Mouse (Mus musculus): ENCODE data around the gene Ptprk. TPM values are rescaled to one million over a fixed set of nuclear protein-coding genes. Genes with fewer than 3 reads are reported as not detected.

Ptprk gene
- polyA plus RNA-seq, 1 experiment from 2014 or later, result 44.6 TPM

DNA sequence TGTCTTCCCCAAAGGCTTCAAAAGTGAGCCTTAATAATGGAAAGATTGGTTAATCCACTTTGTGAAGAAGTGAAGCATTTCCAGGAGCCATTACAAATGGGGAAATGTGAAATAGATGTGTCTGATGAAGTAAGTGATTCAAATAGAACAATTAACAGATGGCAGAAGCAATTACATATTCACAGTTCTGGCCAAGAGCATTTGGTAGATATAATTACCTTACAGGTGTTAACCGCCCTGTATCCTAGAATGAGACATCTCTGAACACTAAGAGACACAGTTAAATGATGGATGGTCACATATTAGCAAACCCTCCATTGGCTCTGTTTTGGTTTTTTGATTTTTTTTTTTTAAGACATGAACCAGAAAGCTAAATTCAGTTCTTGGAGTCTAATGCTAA is 361.5 kb downstream of the Ptprk start:
- no peak overlapping the region for H3K9ac ChIP-seq (ENCODE audit: low read length)
- H3K4me1 ChIP-seq (replicated peaks; ENCODE audit: control insufficient read depth, insufficient read depth, low read length), result no peaks in the 10 kb centered on the region
- no peaks in the 10 kb centered on the region for H3K27me3 ChIP-seq (ENCODE audit: control insufficient read depth, insufficient read depth, low read depth, low read length)
- no peaks in the 10 kb centered on the region for H3K36me3 ChIP-seq (ENCODE audit: control insufficient read depth, insufficient read depth, low read length)
- 90% methylated on average over 1 of the region's 1 CpGs for WGBS
- ATAC-seq (ENCODE audit: low read depth), result no peak
- no peak overlapping the region for H3K4me2 ChIP-seq (ENCODE audit: low read depth, low read length)
- H3K27ac ChIP-seq (ENCODE audit: low read length), result no peak overlapping the region
- H3K4me3 ChIP-seq (ENCODE audit: low read length), result no peak overlapping the region
- no peaks in the 10 kb centered on the region for H3K9me3 ChIP-seq (ENCODE audit: control insufficient read depth, low read length)

DNA sequence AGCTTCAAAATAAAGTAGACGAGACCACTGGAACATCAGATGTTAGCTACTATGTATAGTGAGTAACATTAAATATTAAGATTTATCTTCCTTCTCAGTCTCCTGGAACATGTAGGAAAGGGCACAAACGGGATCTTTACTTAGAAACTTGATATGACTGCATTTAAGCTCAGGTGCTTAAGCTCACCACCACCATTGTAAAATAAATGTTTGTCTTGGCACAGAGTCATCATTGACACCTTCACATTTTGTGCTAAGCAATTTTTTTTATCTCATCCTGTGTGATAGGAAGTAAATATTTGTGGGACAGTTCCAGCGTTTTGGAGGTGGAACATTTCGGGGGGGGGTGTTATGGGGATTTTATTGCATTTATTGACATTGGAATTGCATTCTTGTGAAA is 375.2 kb downstream of the Ptprk start:
- Histone ChIP-seq H3K4me2 (ENCODE audit: low read depth, low read length) (no peak overlapping the region), H3K27ac (ENCODE audit: low read length) (no peak overlapping the region), H3K36me3 (ENCODE audit: control insufficient read depth, insufficient read depth, low read length) (no peaks in the 10 kb centered on the region), H3K4me1 (replicated peaks; ENCODE audit: control insufficient read depth, insufficient read depth, low read length) (peaks cover 5% of the 10 kb centered on the region), H3K27me3 (ENCODE audit: control insufficient read depth, insufficient read depth, low read depth, low read length) (no peaks in the 10 kb centered on the region), H3K9ac (ENCODE audit: low read length) (no peak overlapping the region), H3K9me3 (ENCODE audit: control insufficient read depth, low read length) (no peaks in the 10 kb centered on the region), H3K4me3 (ENCODE audit: low read length) (no peak overlapping the region)
- peak; percentile 47; the same call in 1 of the 2 replicates for ATAC-seq (ENCODE audit: low read depth)
- 24% methylated on average over 4 of the region's 4 CpGs for WGBS

DNA sequence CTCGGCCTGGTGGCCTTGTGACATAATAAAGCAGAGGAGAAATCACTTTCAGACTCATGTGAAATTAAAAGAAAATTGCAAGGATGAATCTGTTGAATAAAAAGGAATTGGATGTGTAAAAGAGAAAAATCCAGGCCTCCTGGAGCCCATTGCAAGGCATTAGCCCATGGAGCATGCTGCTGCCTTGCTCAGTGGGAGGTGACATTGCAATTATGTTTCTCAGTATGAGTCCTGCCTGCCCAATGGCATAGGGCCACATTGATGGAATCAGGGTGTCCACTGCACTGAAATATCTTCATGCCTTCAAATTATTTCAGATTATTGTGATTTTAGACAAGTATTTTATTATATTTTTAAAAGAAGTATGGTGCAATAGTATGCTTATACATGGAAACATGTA is 376.0 kb downstream of the Ptprk start:
- no peak overlapping the region for H3K4me3 ChIP-seq (ENCODE audit: low read length)
- no peak overlapping the region for H3K4me2 ChIP-seq (ENCODE audit: low read depth, low read length)
- 70% methylated on average over 1 of the region's 1 CpGs for WGBS
- H3K9me3 ChIP-seq (ENCODE audit: control insufficient read depth, low read length), result no peaks in the 10 kb centered on the region
- H3K27ac ChIP-seq (ENCODE audit: low read length), result no peak overlapping the region
- no peaks in the 10 kb centered on the region for H3K27me3 ChIP-seq (ENCODE audit: control insufficient read depth, insufficient read depth, low read depth, low read length)
- H3K36me3 ChIP-seq (ENCODE audit: control insufficient read depth, insufficient read depth, low read length), result no peaks in the 10 kb centered on the region
- no peak for ATAC-seq (ENCODE audit: low read depth)
- peaks cover 8% of the 10 kb centered on the region for H3K4me1 ChIP-seq (replicated peaks; ENCODE audit: control insufficient read depth, insufficient read depth, low read length)
- H3K9ac ChIP-seq (ENCODE audit: low read length), result no peak overlapping the region

DNA sequence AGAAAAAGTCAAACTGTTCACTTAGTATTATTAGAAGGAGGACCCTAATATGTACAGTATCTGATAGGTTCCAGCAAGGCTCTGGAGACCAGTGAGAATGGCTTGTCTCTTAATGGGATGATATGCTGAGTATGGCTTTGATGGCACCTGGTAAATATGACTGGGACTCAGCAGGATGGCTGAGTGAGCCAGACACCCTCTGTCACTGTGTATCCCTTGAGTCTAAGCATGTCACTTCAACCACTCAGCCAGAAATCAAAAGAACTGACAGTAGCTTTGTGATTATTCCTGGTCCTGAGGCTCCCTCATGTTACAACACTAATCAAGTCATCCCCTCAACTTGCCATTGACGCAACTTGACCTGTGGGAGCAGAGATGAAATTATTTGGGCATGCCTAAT is 383.4 kb downstream of the Ptprk start:
- no peak overlapping the region for H3K27ac ChIP-seq (ENCODE audit: low read length)
- no peak overlapping the region for H3K4me3 ChIP-seq (ENCODE audit: low read length)
- H3K9me3 ChIP-seq (ENCODE audit: control insufficient read depth, low read length), result no peaks in the 10 kb centered on the region
- ATAC-seq (ENCODE audit: low read depth), result no peak
- no peak overlapping the region for H3K9ac ChIP-seq (ENCODE audit: low read length)
- H3K27me3 ChIP-seq (ENCODE audit: control insufficient read depth, insufficient read depth, low read depth, low read length), result no peaks in the 10 kb centered on the region
- H3K36me3 ChIP-seq (ENCODE audit: control insufficient read depth, insufficient read depth, low read length), result no peaks in the 10 kb centered on the region
- 76% methylated on average over 1 of the region's 1 CpGs for WGBS
- H3K4me2 ChIP-seq (ENCODE audit: low read depth, low read length), result no peak overlapping the region
- H3K4me1 ChIP-seq (replicated peaks; ENCODE audit: control insufficient read depth, insufficient read depth, low read length), result 0 out of 2 replicates have a peak, but pooled peaks cover 3% of the 10 kb centered on the region

DNA sequence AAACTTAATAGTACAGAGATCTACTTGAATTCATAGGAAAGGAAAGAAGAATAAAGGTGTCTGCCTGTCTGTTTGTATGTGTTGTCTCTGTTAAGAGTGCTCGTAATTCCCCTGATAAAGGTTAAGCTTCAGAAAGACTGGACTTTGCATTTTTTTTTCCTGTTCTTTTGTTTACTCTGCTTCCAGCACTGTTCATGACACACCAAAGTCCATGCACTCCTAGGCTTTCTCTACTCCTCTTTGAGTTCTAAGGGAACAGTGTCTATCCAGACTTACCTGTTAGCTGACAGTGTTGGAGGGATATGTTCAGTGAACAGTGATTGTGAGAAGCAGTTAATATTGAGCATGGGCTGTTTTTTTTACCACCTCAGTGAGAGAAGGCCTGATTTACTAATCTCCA is 385.3 kb downstream of the Ptprk start:
- WGBS, result 61% methylated on average over 1 of the region's 1 CpGs

DNA sequence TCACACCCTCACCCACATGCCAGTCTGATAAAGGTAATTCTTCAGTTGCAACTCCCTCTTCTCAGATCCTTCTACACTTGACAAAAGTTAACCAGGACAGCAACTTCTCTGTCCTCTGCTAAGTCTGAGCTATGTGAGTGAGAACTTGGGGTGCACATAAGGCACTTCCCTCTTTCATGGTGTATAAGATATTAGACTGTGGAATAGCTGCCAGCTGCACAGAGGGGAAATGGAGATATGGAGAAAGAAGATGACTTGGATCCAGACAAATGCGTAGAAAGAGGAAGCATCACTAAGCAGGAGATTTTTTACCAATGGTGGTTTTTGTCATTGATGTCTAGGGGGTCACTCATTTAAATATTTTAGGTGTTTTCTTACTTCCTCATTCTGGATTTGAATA is 389.1 kb downstream of the Ptprk start:
- no peak for ATAC-seq (ENCODE audit: low read depth)
- Histone ChIP-seq H3K27me3 (ENCODE audit: control insufficient read depth, insufficient read depth, low read depth, low read length) (no peaks in the 10 kb centered on the region), H3K36me3 (ENCODE audit: control insufficient read depth, insufficient read depth, low read length) (no peaks in the 10 kb centered on the region), H3K4me1 (replicated peaks; ENCODE audit: control insufficient read depth, insufficient read depth, low read length) (no peaks in the 10 kb centered on the region), H3K9ac (ENCODE audit: low read length) (no peak overlapping the region), H3K4me3 (ENCODE audit: low read length) (no peak overlapping the region), H3K27ac (ENCODE audit: low read length) (no peak overlapping the region), H3K4me2 (ENCODE audit: low read depth, low read length) (no peak overlapping the region), H3K9me3 (ENCODE audit: control insufficient read depth, low read length) (no peaks in the 10 kb centered on the region)
- 93% methylated on average over 1 of the region's 1 CpGs for WGBS

More for the DNA sequence above, 385.3 kb downstream of the Ptprk start:
- Histone ChIP-seq H3K36me3 (ENCODE audit: control insufficient read depth, insufficient read depth, low read length) (no peaks in the 10 kb centered on the region), H3K4me3 (ENCODE audit: low read length) (no peak overlapping the region), H3K27me3 (ENCODE audit: control insufficient read depth, insufficient read depth, low read depth, low read length) (no peaks in the 10 kb centered on the region), H3K9ac (ENCODE audit: low read length) (no peak overlapping the region), H3K4me2 (ENCODE audit: low read depth, low read length) (no peak overlapping the region), H3K27ac (ENCODE audit: low read length) (no peak overlapping the region), H3K9me3 (ENCODE audit: control insufficient read depth, low read length) (no peaks in the 10 kb centered on the region), H3K4me1 (replicated peaks; ENCODE audit: control insufficient read depth, insufficient read depth, low read length) (0 out of 2 replicates have a peak, but pooled peaks cover 3% of the 10 kb centered on the region)
- no peak for ATAC-seq (ENCODE audit: low read depth)

DNA sequence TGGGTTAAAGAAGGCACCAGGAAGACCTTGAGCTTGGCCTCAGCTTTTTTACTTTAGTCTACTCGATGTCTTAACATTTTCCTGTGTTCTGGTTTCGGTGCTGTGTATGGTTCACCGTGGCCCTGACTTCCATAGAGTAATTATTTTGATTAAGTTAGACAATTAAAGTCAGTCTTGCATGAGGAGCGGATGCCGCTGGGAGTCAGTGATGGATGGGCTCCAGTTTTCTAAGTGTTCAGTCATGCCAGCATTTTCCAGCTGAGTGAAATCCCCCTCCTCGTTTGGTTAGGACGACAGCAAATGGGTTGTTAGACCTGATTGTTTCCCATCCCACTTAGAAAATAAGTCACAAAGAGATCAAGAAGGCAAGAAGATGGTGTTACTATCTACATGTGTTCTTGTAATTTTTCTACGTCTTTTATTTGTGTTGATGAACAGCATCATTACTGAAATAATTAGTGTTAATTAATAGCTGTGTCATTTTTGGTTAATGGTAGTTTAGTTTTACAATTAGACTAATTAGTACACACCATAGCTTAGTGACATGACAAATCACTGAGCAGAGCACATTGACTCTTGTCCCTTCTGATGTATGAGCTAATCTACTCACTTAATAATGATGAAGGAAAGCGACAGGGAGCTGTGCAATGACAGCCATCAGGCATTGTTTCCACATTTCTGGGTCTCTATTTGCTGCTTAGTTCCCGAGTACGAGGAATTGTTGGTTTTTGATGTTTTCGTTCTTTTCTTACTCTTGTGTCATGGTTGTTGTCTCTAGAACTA is 390.3 kb downstream of the Ptprk start:
- H3K36me3 ChIP-seq (ENCODE audit: control insufficient read depth, insufficient read depth, low read length), result no peaks in the 10 kb centered on the region
- H3K4me3 ChIP-seq (ENCODE audit: low read length), result no peak overlapping the region
- ATAC-seq (ENCODE audit: low read depth), result no peak
- no peaks in the 10 kb centered on the region for H3K4me1 ChIP-seq (replicated peaks; ENCODE audit: control insufficient read depth, insufficient read depth, low read length)
- no peak overlapping the region for H3K9ac ChIP-seq (ENCODE audit: low read length)
- 79% methylated on average over 12 of the region's 12 CpGs for WGBS
- no peaks in the 10 kb centered on the region for H3K27me3 ChIP-seq (ENCODE audit: control insufficient read depth, insufficient read depth, low read depth, low read length)
- no peaks in the 10 kb centered on the region for H3K9me3 ChIP-seq (ENCODE audit: control insufficient read depth, low read length)
- H3K4me2 ChIP-seq (ENCODE audit: low read depth, low read length), result no peak overlapping the region
- no peak overlapping the region for H3K27ac ChIP-seq (ENCODE audit: low read length)

DNA sequence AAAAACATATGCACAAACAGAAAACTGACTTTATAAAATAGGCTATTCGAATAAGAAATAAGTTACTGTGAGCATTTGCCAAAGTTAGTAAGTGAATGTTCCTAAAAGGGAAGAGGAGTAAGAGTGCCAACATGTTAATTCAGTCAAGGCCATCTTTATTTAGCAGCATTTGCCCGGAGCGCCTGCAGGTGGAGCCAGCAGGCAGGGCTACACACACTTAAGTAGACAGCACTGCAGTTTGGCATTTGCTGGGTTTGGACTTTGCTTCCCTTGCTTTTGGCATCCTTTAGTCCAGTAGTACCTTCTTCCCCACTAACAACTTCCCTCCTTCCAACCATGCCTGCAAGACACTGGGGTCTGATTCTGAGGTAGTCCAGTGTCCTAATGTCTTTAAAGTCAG is 411.0 kb downstream of the Ptprk start:
- no peaks in the 10 kb centered on the region for H3K36me3 ChIP-seq (ENCODE audit: control insufficient read depth, insufficient read depth, low read length)
- no peaks in the 10 kb centered on the region for H3K9me3 ChIP-seq (ENCODE audit: control insufficient read depth, low read length)
- H3K9ac ChIP-seq (ENCODE audit: low read length), result no peak overlapping the region
- ATAC-seq (ENCODE audit: low read depth), result peak; percentile 34; the same call in 1 of the 2 replicates
- no peaks in the 10 kb centered on the region for H3K27me3 ChIP-seq (ENCODE audit: control insufficient read depth, insufficient read depth, low read depth, low read length)
- H3K4me3 ChIP-seq (ENCODE audit: low read length), result no peak overlapping the region
- WGBS, result 45% methylated on average over 3 of the region's 3 CpGs
- no peak overlapping the region for H3K27ac ChIP-seq (ENCODE audit: low read length)
- H3K4me1 ChIP-seq (replicated peaks; ENCODE audit: control insufficient read depth, insufficient read depth, low read length), result no peaks in the 10 kb centered on the region
- H3K4me2 ChIP-seq (ENCODE audit: low read depth, low read length), result no peak overlapping the region

DNA sequence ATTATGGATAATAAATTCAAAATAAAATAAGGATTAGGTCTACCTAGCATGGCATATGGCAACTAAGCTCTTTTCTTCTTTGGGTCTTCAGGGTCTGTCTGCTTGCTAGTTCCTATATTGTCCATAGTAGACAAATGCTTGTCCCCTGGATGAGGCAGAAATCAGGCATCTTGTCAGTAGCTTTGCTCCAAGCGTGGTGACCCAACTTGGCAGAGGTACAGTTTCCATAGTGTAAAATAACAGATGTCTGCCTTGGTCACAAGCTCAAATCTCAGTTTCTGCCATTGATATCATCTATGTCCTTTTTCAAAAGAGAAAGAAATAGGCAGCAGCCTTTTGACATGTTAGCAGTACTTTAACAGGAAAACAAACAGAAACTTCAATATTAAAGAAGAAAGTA is 416.4 kb downstream of the Ptprk start:
- no peak overlapping the region for H3K27ac ChIP-seq (ENCODE audit: low read length)
- H3K9ac ChIP-seq (ENCODE audit: low read length), result no peak overlapping the region
- WGBS, result 71% methylated on average over 1 of the region's 1 CpGs
- no peaks in the 10 kb centered on the region for H3K9me3 ChIP-seq (ENCODE audit: control insufficient read depth, low read length)
- no peaks in the 10 kb centered on the region for H3K36me3 ChIP-seq (ENCODE audit: control insufficient read depth, insufficient read depth, low read length)
- H3K4me1 ChIP-seq (replicated peaks; ENCODE audit: control insufficient read depth, insufficient read depth, low read length), result peaks cover 4% of the 10 kb centered on the region; the same call in 1 of the 2 replicates
- H3K4me3 ChIP-seq (ENCODE audit: low read length), result no peak overlapping the region
- ATAC-seq (ENCODE audit: low read depth), result no peak
- H3K27me3 ChIP-seq (ENCODE audit: control insufficient read depth, insufficient read depth, low read depth, low read length), result no peaks in the 10 kb centered on the region
- no peak overlapping the region for H3K4me2 ChIP-seq (ENCODE audit: low read depth, low read length)
